In the genomic region with DNA sequence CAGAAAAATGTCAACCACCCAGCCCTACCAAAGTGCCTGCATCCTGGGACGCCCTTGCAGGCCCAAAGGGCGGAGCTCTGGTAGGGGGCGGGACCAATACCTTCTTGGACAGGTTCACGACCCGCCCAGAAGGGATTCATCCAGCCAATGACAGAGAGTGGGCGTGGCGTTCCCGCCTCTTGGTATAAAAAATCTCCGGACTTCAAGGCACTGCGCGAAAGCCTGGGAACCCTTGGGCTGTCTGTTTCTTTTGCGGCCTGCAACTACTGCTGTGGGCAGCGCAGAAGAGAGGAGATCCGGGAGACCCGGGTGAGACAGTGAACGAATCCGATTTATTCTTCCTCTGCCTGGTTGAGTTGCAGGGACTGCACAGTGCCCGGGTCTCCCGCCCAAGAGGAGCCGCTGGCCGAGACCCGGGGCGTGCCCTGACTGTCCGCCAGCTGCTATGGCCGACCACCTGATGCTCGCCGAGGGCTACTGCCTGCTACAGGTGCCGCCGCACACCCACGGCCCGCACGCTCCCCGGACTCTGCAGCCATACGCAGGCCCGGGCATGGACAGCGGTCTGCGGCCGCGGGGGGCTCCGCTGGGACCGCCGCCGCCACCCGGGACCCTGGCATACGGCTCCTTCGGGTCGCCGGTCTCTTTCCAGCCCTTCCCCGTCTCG, we compare ENCODE assay signal across 9 mouse cellular contexts. TPM values are rescaled to one million over a fixed set of nuclear protein-coding genes. Genes with fewer than 3 reads are reported as not detected.
DNase-seq lines count a peak whose midpoint lies in the region; ATAC-seq and TF ChIP-seq lines count a peak whose summit lies in the region.
"Had no signal": no experiment of that assay in that cellular context is flagged by ENCODE, and none has a peak within 500 bp of the region (broad histone marks: within the 10 kb centered on the region; RNA-seq: fewer than 3 reads in every experiment).

A gene (plus strand): TSS at position 215 of the 667 bp plus-strand sequence.

- ATAC-seq in Patski: peak; percentile 17
- peak; percentile 84 for ATAC-seq in hindbrain, embryonic 11.5 days (ENCODE audit: low FRiP score)
- ATAC-seq in lung, embryonic 16.5 days (ENCODE audit: low read depth): peak; percentile 94

- no peak for TF ChIP-seq CTCF in Patski (IDR thresholded peaks at IDR 0.05)

- peak within 1 kb of the TSS; percentile 53; the same call in 1 of the 2 replicates for H3K9ac ChIP-seq in hindbrain, embryonic 11.5 days (ENCODE audit: low read depth, low read length)
- peak within 1 kb of the TSS; percentile 63 for H3K9ac ChIP-seq in lung, embryonic 16.5 days (ENCODE audit: low read length)

- POLR2A ChIA-PET in Patski (lab: Charles Lee): interaction anchor here (0.6 kb wide), 1 partner anchor 310 kb away, joined by 3 read pairs; no protein-coding TSS in a partner anchor

- peak within 1 kb of the TSS; percentile 100 for H3K4me2 ChIP-seq in hindbrain, embryonic 11.5 days (replicated peaks; ENCODE audit: low read depth, low read length)
- H3K4me2 ChIP-seq in lung, embryonic 16.5 days (ENCODE audit: low read depth, low read length): peak within 1 kb of the TSS; percentile 100

- H3K4me3 ChIP-seq in hindbrain, embryonic 11.5 days (ENCODE audit: low read depth, low read length): peak within 1 kb of the TSS; percentile 64
- H3K4me3 ChIP-seq in lung, embryonic 16.5 days (ENCODE audit: low read length): peak within 1 kb of the TSS; percentile 64
- H3K4me3 ChIP-seq: myocyte had no signal

- peaks cover 8% of the 10 kb centered on the region for H3K27me3 ChIP-seq in Patski
- H3K27me3 ChIP-seq in hindbrain, embryonic 11.5 days (ENCODE audit: control insufficient read depth, insufficient read depth, low read length): peaks cover 16% of the 10 kb centered on the region
- H3K27me3 ChIP-seq in lung, embryonic 16.5 days (ENCODE audit: control insufficient read depth, insufficient read depth, low read depth, low read length): peaks cover 18% of the 10 kb centered on the region

- no peaks in the 10 kb centered on the region for H3K4me1 ChIP-seq in hindbrain, embryonic 11.5 days (replicated peaks; ENCODE audit: control insufficient read depth, insufficient read depth, low read length)
- H3K4me1 ChIP-seq in lung, embryonic 16.5 days (replicated peaks; ENCODE audit: control insufficient read depth, insufficient read depth, low read length): peaks cover 10% of the 10 kb centered on the region

- no peak within 1 kb of the TSS for H3K27ac ChIP-seq in hindbrain, embryonic 11.5 days (ENCODE audit: low read depth, low read length)
- peak within 1 kb of the TSS; percentile 24 for H3K27ac ChIP-seq in lung, embryonic 16.5 days (ENCODE audit: low read length)

- no peaks in the 10 kb centered on the region for H3K36me3 ChIP-seq in hindbrain, embryonic 11.5 days (ENCODE audit: control insufficient read depth, insufficient read depth, low read length)
- H3K36me3 ChIP-seq in lung, embryonic 16.5 days (ENCODE audit: control insufficient read depth, insufficient read depth, low read length): no peaks in the 10 kb centered on the region

- in situ Hi-C loops in Patski (cut with MboI; ENCODE audit: low pct_unique_long_range_greater_than_20kb): no loop called here

- under 1% methylated on average over 38 of the region's 50 CpGs for WGBS in hindbrain, embryonic 11.5 days
- 1% methylated on average over 50 of the region's 50 CpGs for WGBS in lung, embryonic 16.5 days

- H3K9me3 ChIP-seq in hindbrain, embryonic 11.5 days (ENCODE audit: control insufficient read depth, low read length): no peaks in the 10 kb centered on the region
- H3K9me3 ChIP-seq in lung, embryonic 16.5 days (ENCODE audit: control insufficient read depth, low read length): no peaks in the 10 kb centered on the region

- CTCF ChIA-PET in Patski (lab: Charles Lee): no interaction called here

- DNase-seq in Patski (ENCODE audit: low read depth, low spot score): no peak
- peak; percentile 84 to 85 for DNase-seq in cerebellum, postnatal 14 days
- DNase-seq in frontal cortex, postnatal 10 days (ENCODE audit: low spot score in 2 of 2): peak; percentile 68 to 73
- DNase-seq in hindbrain, embryonic 11.5 days (ENCODE audit: low spot score): peak; percentile 87
- peak; percentile 89 for DNase-seq in layer of hippocampus, adult 9-11 months
- DNase-seq in ovary, postnatal 14 days (ENCODE audit: low spot score): peak; percentile 82
- peak; percentile 84 to 85 for DNase-seq in thymus, postnatal 10 days (ENCODE audit: low spot score in 2 of 2)

RNA-seq across cellular contexts. Expression of the gene that starts here (rescaled TPM):
- polyA plus RNA-seq in Patski (2021): 0.10 TPM
- polyA plus RNA-seq in hindbrain, embryonic 11.5 days (2014; fragmentation: Nextera tagmentation; extraction: Ambion mirVana): 6.9 and 7.8 TPM in 2 replicates
- polyA plus RNA-seq in lung, embryonic 16.5 days (2015; fragmentation: Nextera tagmentation; extraction: Ambion mirVana): 1.5 and 1.6 TPM in 2 replicates
- polyA plus RNA-seq: myocyte had no signal

Comparison
In these comparisons a context has a peak if more than half of its experiments do, and no peak if none do; other contexts are left out.
1. Peak in ATAC-seq in Patski; RNA of the gene not detected or under 1 TPM.
2. ATAC-seq: peak in every context shown above with its lines; median percentile 94 in lung, embryonic 16.5 days; 84 in hindbrain, embryonic 11.5 days; 17 in Patski.